Mouse (Mus musculus): ENCODE data around the gene Srgap3.
A peak's percentile ranks its signal among the peaks of the same experiment; 100 is the strongest.
"Not testable (repeated sequence)": the region's sequence is repeated elsewhere in the genome, so short reads cannot be mapped to it uniquely, and the experiment has no call there.

The Srgap3 gene

DNA sequence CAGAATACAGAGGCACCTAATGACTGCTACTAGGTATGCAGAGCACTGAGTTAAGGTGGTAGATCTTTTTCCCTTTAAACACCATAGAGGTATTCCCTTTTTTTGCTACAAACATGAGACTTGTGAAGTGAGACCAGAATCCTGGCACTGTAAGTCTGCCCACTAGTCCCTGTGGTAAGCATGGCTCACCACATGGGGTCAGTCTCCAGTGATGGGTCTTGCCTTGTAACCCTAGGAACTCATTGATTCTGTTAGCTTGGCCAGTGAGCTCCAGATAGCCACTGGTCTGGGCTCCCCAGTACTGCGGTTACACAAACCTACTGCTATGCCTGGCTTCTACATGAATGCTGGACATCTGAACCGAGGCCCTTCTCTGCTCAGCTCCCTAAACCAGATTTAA is 204.8 kb downstream of the Srgap3 start:
- DNase-seq (ENCODE audit: low spot score in 2 of 2): no peak

DNA sequence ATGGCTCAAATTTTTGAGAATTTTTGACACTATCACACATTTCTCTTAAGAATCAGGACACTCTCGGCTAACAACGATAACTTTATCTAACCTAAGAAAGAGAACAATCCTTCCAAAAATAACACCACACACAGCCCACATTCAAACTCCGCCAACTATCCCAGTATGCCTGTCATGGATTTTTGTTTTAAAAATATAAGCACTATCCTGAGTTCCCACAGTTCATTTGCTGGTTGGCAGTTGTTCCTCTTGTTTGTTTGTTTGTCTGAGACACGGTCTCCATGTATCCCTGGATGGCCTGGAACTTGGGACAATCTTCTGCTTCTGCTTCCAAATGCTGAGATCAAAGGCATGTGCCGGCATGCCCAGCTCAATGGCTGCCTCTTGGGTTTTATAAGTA is 205.3 kb downstream of the Srgap3 start:
- no peak for DNase-seq (ENCODE audit: low spot score in 2 of 2)

DNA sequence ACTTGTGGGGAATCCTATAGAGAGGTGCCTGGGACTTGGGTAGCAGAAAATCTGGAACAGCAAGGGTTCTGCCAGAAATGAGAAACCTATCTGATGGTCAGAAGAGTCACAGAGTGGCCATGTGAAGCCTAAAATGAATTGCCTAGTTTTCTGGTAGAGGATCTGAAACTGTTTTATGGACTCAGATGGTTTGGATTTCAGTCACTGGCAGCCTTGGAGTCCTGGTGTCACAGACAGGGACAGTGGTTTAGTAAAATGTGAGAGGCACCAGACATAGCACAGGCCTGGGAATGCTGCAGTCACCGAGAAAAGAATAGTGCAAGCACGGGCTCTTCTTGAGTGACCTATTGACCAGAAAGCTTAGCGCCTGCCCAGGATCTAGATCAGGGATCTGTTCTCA is 207.4 kb downstream of the Srgap3 start:
- no peak for DNase-seq (ENCODE audit: low spot score in 2 of 2)

DNA sequence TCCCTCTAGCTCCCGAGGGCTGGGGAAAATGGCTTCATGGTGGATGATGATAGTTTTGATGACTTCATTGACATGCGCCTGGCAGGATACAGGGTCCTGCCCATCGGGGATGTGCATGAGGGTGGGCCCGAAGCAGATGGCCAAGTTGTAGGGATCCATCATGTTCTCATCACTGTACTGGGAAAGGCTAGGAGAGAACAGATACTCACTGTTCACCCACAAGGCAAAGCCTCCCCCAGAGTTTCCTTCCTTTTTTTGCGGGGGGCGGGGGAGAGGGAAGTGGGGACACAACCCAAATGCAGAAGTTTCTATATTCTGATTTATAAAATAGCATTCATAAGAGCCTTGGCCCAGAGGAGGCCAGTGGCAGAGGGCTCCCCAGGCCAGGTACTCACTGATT is 208.1 kb downstream of the Srgap3 start:
- DNase-seq (ENCODE audit: low spot score in 2 of 2): peak; percentile 11 to 31

DNA sequence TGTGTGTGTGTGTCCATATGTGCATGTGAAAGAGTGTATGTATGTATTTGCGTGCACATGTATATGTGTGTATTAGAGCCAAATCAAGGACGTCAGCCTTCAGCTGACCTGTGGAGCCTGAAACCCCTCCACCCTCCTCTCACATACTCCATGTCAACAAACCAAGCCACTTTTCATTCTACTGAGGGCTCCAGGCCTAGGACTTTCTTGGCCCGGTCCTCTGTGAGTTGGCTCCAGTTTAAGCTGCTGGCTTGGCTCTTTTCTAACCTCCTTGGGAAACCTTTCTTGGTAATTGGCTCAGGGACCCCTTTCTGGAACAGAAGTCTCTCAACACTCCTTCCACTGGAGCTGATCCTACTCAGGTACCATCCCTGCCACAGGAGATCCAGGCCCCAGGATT is 210.6 kb downstream of the Srgap3 start:
- DNase-seq (ENCODE audit: low spot score in 2 of 2): no peak

DNA sequence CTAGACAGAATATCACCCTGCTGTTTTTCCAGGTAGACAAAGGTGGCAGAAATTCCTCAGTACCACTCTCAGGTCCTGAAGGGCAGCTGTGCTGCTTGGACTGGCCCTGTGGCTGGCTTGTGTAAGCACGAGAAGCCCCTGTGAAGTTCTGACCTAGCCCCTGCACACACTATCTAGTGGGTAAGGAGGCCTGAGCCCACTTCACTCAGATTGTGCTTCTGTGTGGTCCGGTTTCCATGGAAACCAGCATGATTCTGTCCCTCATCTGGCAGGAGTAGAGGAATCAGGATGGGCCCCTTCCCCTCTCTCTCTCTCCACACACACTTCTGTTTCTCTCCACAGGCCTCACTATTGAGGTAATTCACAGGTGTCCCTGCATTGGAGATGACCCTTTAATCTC is 212.0 kb downstream of the Srgap3 start:
- DNase-seq (ENCODE audit: low spot score in 2 of 2): no peak

DNA sequence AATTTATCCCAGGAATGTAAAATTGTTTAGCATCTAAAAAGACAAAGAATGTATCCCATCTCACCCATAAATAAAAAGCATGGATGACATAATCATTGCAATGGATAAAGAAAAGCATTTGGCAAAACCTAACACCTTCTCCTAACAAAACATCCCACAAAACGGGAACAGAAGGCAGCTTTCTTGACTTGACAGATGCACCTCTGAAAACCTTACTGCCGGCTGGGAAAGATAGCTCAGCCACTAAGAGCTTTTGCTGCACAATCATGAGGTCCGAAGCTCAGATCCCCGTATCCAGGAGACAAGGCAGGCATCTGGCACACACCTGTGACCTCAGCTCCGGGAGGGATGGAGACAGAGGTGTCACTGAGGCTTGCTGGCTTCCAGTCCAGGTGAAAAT is 213.1 kb downstream of the Srgap3 start:
- no peak for DNase-seq (ENCODE audit: low spot score in 2 of 2)

DNA sequence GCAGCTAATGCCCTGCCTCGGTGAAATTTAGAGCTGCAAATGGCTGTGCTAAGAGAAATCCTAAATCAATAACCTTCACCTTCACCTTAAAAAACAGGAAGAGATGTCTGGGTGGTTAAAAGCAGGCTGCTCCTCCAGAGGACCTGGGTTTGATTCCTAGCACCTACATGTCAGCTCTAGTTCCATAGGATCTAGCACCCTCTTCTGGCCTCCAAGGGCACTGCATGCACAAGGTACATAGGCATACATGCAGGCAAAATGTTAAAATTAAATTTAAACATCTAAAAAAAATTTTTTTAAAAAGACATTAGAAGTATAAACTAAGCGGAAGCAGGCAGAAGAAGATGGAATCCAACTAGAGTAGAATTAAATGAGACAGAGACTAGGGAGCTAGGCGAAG is 214.6 kb downstream of the Srgap3 start:
- no peak for DNase-seq (ENCODE audit: low spot score in 2 of 2)

DNA sequence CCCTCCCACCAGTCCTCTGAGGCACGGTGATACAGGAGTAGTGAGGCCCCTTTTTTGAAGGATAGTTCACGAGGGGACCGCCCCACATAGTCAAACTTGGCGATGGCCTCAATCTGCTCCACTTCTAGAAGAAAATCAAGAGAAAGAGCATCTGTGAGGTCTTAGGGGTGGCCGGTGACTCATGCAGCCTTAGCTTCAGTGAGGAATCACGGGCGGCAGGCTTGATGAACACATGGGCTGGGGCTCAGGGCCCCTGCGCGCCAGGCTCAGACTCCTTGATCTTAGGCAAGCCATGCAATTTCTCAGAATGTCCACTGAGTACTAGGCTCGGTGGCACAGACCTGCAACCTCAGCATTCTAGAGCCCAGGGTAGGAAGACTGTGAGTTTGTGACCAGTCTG is 215.7 kb downstream of the Srgap3 start:
- DNase-seq (ENCODE audit: low spot score in 2 of 2): no peak

DNA sequence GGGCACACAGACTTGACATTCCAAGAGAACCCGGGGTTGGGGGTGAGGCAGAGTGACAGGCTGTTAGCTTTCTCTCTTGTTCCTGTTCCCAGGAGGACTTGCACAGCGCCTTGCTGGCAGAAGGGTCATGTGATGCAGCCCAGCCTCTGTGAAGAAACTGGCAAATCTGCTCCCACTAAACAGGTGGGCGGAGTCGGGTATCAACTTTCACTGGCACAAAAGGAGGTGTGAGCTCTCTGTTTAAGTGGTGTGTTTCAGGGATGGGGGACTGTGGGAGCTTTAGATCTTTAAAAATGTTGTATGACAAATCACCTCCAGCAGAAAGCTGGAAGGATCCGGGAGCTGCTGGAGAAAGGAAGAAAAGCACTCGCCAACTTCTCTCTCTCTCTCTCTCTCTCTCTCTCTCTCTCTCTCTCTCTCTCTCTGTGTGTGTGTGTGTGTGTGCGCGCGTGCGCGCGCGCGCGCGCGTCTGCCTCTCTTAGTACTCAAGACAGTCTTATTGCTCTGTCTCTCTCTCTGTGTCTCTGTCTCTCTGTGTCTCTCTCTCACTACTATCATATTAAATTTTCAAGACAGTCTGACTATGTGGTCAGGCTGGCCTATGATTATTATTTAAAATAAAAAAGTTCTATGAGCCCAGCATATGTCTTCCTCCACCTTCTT is 218.2 kb downstream of the Srgap3 start:
- DNase-seq (ENCODE audit: low spot score in 2 of 2): no peak

DNA sequence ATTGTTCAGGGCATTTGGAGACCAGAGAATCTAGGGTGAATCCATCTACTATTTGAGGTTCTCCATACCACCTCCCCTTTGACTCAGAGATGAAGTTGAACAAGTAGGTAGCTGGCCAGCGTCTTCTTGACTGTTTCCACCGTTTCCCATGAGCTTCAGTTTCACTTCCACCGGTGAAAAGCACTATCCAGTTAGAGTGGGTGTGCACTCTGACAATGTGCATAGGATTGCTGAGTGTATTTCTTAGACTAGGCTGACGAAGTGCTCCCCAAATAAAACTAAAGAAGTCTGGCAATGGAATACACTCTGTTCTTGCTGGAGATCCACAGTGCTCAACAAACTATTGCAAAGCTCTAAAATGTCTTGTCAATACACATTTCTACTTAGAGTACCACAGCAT is 221.6 kb downstream of the Srgap3 start:
- no peak for DNase-seq (ENCODE audit: low spot score in 2 of 2)

DNA sequence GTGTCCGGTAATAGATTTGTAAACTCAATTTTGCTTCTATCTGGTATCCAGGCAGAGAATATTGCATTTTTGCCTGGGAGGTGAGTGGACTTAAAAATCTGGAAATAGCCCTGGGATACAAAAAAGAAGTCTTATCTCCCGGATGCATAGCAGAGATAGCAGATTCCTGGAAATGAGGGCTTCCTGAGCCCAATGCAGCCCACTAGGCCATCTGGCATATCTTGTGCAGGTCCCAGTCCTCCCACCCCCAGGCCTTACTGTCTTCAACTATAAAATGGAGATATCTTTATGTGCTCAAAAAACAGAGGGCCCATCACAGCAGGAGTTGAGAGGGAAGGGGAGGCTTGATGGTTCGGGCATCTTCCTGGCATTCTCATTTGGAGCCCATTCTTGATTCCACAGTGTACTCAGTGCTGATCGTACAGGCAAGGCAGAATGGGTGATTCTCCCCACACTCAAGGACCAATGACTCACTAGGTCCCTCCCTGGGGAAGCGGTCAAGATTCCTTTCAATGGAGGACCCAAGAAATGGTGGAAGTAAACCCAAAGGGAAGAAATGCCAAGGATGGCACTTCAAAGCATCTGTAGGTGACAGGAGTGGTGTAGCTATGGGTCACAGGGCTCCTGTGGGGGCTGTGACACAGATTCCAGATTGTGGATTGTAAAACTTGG is 226.5 kb downstream of the Srgap3 start:
- DNase-seq (ENCODE audit: low spot score in 2 of 2): no peak

DNA sequence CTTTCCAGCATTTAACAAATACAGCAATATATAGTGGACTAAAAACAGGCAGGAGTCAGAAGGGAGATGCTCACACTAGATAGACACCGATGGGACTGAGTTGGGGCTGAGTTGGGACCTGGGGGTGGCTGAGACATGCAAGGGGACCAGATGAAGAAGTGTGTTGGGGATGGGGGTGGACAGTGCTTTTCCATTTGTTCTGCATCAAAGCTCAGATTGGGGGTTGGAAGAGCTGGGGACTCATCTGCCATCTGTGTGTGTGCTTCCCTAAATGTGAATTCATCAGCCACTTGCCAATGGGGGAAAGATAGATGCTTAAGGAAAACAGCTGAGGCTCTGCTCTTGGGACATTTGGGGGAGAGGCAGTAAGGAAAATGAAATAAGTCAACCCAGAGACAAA is 227.1 kb downstream of the Srgap3 start:
- DNase-seq (ENCODE audit: low spot score in 2 of 2): no peak

DNA sequence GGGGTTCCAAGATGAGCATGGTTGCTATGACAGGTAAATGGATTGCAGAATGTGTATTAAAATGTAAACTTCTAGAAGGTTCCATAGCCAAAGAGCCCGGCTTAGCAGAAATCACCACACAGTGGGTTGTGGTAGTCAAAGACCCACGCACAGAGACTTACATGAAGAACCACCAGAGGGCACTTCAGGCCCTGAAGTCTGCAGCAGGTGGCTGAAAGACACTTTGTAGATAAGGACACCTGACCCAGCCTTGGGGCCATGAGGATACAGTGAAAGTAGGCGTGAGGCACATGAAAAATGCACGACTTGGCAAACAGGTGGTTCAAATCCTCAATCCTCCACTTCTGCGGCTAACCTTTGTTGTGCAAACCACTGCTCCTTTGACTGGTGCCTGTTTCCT is 229.9 kb downstream of the Srgap3 start:
- DNase-seq (ENCODE audit: low spot score in 2 of 2): no peak

DNA sequence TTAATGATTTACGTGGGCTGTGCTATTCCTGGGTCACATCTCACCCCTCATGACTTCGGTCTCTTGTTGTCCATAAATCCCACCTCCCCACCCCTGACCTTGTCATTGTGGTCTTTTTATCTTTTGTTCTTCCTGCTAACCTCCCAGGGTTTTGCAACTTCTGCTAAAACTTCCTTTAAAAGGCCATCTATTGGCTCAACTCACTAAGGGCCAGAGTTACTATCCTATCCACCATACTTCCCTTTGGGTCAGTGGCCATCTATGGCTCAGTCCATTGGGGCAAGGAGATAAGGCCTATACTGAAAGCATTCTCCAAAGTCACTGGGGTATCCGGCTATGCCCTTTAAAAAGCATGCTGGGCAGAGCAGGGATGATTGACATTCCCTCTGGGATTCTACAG is 233.1 kb downstream of the Srgap3 start:
- DNase-seq (ENCODE audit: low spot score in 2 of 2): no peak

DNA sequence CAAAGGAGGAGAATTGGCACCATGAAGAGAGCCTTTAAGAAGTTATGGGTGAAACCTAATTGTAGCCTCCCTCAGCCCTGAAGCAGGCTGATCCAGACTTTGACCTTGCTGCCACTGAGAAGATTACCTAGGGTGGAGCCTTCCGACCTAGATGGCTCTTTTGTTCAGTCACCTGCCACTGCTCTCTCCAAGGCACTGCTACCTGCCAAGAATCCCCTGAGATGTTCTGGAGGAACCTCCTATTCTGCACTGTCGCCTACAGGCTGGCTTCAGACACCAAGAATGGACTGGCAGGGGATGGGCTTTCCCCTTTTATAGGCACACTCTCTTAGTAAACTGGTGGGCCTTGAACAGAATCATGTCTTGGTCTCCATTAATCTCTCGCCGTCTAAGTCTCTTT is 244.8 kb downstream of the Srgap3 start:
- DNase-seq (ENCODE audit: low spot score in 2 of 2): not testable (repeated sequence)

DNA sequence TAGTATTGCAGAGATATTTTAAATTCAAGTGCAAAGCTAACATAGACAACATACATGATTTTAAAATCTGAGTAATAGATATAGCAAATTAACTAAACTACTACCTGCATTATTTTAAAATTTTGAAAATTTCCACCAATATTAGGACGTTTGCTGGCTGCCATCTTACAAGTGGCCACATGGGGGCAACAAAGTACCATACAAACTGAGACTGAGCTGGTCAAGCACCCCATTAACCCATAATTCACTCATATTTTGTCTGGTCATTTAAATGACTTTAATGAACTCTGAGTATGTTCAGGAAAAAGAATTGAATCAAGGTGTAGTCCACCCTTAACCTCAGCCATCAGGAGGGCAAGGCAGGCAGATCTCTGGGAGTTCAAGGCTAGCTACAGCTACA is 246.7 kb downstream of the Srgap3 start:
- peak; percentile 18 to 27 for DNase-seq (ENCODE audit: low spot score in 2 of 2)

DNA sequence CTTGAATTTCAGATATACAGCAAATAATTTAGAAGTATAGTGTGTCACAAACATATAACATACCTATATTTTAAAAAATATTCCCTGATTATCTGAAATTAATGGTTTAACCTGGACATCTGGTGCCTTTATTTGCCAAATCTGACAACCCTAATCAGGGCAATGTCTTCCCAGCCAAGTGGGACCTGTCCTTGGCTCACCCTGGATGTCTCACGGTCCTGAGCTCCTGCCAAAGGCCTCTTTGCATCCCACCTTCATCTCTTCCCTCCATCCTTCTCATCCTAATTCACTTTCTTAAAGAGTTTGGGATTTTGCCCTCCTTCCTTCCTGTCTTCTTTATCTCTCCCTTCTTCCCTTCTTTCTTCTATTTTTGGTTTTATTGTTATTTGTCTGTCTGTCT is 248.0 kb downstream of the Srgap3 start:
- no peak for DNase-seq (ENCODE audit: low spot score in 2 of 2)

DNA sequence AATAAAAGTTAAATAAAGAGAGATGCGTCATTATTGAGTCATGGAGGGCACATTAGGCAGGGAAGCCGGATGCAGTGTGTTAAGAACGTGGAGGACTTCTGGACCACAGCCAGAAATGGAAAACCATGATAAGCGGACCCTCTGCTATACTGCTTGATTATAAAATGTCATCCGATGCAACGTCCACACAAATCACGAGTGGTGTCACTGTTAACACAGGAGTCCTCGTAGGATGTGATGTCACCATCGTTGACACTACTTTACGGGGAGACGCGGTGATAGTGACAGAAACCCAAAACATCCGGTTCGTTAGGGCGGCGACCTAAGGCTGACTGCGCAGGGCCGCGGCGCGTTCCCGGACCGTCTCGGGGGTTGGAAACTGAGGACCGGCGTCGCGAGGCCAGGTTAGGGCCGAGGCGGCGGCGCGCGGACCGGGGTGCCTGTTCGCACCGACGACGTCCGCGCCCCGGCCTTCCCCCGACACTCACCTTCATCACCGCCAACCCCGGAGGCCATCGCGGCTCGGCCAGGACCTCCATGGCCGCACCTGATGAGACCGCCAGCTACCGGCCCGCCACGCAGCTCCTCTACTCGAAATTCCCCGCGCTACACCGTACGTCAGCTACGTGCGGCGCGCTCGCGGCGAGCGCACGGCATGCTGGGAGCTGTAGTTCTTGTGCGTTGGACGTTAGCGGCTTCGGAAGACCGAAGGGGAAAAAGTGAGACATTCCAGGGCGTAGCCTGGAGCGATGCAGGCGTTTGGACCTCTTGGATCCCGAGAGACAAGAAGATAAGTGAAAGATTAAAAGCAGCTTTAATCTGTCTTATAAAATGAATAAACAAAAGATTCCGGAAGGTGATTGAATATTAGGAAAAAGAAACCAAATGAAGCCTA is 250.8 kb downstream of the Srgap3 start, which contains the start of gene Rad18:
Rad18 (minus strand) TSS at position 631 of the 895 bp plus-strand sequence.
- peak; percentile 81 to 86 for DNase-seq (ENCODE audit: low spot score in 2 of 2)

DNA sequence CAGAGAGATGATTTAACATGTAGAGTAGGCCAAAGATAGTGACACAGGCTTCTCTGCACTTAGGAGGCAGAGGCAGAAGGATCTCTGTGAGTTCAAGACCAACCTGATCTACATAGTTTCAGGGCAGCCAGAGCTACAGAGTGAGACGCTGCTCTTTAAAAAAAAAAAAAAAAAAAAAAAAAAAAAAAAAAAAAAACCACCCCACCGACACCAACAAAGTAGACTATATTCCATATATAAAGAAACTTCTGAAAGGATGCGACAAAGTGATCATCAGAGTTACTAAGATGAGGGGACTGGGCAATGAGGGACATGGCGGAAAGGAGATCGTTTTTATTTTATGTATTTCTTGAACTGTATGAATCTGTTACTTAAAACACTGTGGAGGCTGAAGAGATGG is 252.6 kb downstream of the Srgap3 start:
- no peak for DNase-seq (ENCODE audit: low spot score in 2 of 2)

DNA sequence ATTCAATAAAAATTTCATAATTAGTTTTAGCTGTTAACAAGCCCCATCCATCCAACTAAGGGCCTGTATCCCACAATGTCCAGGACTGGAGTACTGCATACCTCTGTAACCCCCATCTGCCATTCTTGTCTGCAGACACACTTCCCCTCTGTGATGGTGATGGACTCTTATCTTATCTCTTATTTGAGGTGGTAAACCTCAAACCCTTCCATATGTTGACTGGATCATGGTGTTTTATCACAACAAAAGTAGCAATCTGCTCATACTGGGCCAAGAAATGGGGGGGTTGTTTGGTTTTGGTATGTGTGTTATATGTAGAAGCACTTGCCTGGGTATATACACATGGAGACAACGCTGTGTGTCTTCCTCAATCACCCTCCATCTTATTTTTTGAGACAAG is 255.5 kb downstream of the Srgap3 start:
- DNase-seq (ENCODE audit: low spot score in 2 of 2): no peak

DNA sequence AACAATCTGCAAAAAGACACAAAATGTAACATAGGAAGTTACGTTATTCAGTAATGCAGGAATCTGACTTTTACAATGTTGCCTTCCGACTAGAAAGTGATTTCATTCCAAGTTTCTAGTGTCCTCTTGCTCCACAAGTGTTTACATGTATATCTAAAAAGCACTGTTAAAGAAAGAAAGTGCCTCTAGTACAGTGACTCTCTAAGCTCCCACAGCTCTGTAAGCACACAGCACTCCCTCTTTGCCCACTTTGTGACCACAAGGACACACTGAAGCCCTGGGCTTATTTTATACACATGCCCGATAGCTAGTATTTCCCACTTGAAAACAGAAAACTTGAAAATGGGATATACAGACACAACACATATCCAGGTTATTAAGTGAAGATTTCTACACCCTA is 259.0 kb downstream of the Srgap3 start:
- DNase-seq (ENCODE audit: low spot score in 2 of 2): no peak

DNA sequence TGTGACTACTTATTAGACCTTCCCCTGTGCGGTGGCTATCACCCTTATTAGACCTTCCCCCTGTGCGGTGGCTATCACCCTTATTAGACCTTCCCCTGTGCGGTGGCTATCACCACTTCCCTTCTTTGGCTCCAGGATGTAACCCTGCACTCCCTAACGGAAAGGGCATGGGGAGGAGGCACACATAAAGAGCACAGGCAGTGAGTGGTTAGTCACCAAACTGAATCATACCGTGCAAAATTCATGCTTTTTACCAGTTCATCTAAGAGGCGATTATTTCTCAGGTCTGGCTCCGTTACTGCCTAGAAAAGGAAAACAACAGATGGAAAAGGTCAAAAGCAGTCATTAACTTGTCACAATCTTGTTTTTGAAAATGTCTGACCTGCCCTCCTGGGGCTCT is 260.6 kb downstream of the Srgap3 start:
- no peak for DNase-seq (ENCODE audit: low spot score in 2 of 2)

Measured in spleen, postnatal 36 days (tissue).